Mouse (Mus musculus) embryonic facial prominence, embryonic 11.5 days (tissue): ENCODE results near the gene Madd. TPM values are rescaled to one million over a fixed set of nuclear protein-coding genes. Genes with fewer than 3 reads are reported as not detected.

Experiments
- ATAC-seq: fragments of 200-750 bp; cut with Nextera tagmentation; replicated peaks from 2 replicates; pipeline ENCODE4 v1.8.0; 2017; ENCODE audit warnings: low read depth; ENCODE audit not compliant: insufficient number of reproducible peaks, low FRiP score, low TSS enrichment
- DNase-seq: peaks from one replicate; pipeline ENCODE4 v3.0.0-alpha.2; 2015; ENCODE audit warnings: low spot score
- H3K27ac ChIP-seq: fragments of 300-500 bp; sonication (generic); replicated peaks from 2 replicates; pipeline ENCODE4 v1.5.1; 2014; ENCODE audit warnings: mild to moderate bottlenecking, low read depth, low read length, control low read depth
- H3K27me3 ChIP-seq: fragments of 300-500 bp; sonication (generic); 2 replicates; pipeline ENCODE4 v1.6.1; 2014; ENCODE audit warnings: mild to moderate bottlenecking, low read length, moderate library complexity, mixed read lengths; ENCODE audit not compliant: control insufficient read depth, insufficient read depth
- H3K36me3 ChIP-seq: fragments of 300-500 bp; sonication (generic); replicated peaks from 2 replicates; pipeline ENCODE4 v1.6.1; 2014; ENCODE audit warnings: low read depth, mild to moderate bottlenecking, low read length, moderate library complexity, mixed read lengths; ENCODE audit not compliant: control insufficient read depth, insufficient read depth
- H3K4me1 ChIP-seq: fragments of 300-500 bp; sonication (generic); 2 replicates; pipeline ENCODE4 v1.6.1; 2014; ENCODE audit warnings: low read length, mixed read lengths; ENCODE audit not compliant: control insufficient read depth, insufficient read depth
- H3K4me2 ChIP-seq: fragments of 300-500 bp; sonication (generic); 2 replicates; pipeline ENCODE4 v1.6.1; 2014; ENCODE audit warnings: low read depth, mild to moderate bottlenecking, control low read depth, low read length, moderate library complexity
- H3K4me3 ChIP-seq: fragments of 300-500 bp; sonication (generic); 2 replicates; pipeline ENCODE4 v1.5.1; 2014; ENCODE audit warnings: low read depth, low read length, control low read depth
- H3K9ac ChIP-seq: fragments of 300-500 bp; sonication (generic); replicated peaks from 2 replicates; pipeline ENCODE4 v1.6.1; 2014; ENCODE audit warnings: mild to moderate bottlenecking, control low read depth, low read length
- H3K9me3 ChIP-seq: fragments of 300-500 bp; sonication (generic); replicated peaks from 2 replicates; pipeline ENCODE4 v1.6.1; 2016; ENCODE audit warnings: mild to moderate bottlenecking, low read length, inconsistent platforms, mixed read lengths; ENCODE audit not compliant: control insufficient read depth
- WGBS: fragments of 180-500 bp; shearing (Covaris S2); extraction: QIAGEN DNeasy Blood & Tissue Kit; methylation state at CpG from one replicate; pipeline ENCODE4 v1.1.7; 2014; 5-methylcytosine and 5-hydroxymethylcytosine counted together
- polyA plus RNA-seq: library from polyadenylated mRNA; unstranded; fragments of >200 nt; fragmentation: Nextera tagmentation; extraction: Ambion mirVana; gene quantifications from 2 replicates; pipeline ENCODE4 v1.2.1, GENCODE M21; 2014

Madd gene
- polyA plus RNA-seq, 1 experiment from 2014 or later = 8.0 TPM

- no peaks in the 10 kb centered on the region for H3K27me3 ChIP-seq
- no peak overlapping the region for H3K9ac ChIP-seq
- 90% methylated on average over 6 of the region's 6 CpGs for WGBS
- no peaks in the 10 kb centered on the region for H3K4me1 ChIP-seq
- no peak overlapping the region for H3K4me3 ChIP-seq
- H3K9me3 ChIP-seq = no peaks in the 10 kb centered on the region
- H3K36me3 ChIP-seq = no peaks in the 10 kb centered on the region; the same call in 1 of the 2 replicates
- no peak for DNase-seq
- no peak overlapping the region for H3K4me2 ChIP-seq
- no peak overlapping the region for H3K27ac ChIP-seq
- no peak for ATAC-seq
Observed at GRCm38 (mm10) chr2:91164991-91165390, 18.6 kb downstream of the Madd start.

DNA sequence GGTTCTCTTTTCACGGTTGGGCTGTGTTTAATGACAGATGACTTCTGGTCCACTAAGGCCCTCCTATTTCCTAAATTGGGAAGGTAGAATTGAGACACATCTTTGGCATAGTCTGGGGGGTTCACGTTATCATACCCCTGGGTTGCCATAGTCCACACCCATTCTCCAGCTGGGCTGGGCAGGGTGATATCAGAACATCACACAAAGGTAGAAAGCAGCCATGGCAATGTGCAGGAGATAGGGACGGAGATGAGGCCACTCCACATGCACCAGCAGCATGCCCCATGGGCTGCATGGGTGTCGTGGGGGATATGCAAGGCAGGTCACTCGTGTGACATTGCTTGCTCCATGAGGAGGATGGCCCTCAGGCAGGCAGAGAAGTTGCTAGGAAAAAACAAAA is 20.1 kb downstream of the Madd start:
- WGBS = 85% methylated on average over 5 of the region's 5 CpGs
- no peak overlapping the region for H3K4me3 ChIP-seq
- no peak overlapping the region for H3K4me2 ChIP-seq
- H3K9me3 ChIP-seq = no peaks in the 10 kb centered on the region
- H3K4me1 ChIP-seq = no peaks in the 10 kb centered on the region
- H3K36me3 ChIP-seq = no peaks in the 10 kb centered on the region; the same call in 1 of the 2 replicates
- H3K27me3 ChIP-seq = no peaks in the 10 kb centered on the region
- H3K27ac ChIP-seq = no peak overlapping the region
- no peak for DNase-seq
- no peak for ATAC-seq
- no peak overlapping the region for H3K9ac ChIP-seq

DNA sequence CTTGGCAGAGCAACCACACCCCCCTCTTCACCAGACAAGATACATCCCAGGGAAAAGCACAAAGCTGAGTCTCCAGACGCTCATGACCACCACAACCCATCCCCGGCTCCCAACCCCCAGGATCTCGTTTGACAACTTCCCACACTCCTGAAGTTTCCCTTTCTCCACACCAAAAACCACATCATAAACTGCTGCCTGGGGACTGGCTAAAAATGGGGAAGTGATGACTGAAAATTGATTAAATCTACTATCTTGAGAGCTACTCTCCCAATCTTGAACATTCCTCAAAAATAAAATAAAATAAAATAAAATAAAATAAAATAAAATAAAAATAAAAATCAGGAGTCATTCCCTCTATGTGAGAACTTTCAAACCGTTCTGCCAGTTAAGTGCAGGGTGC is 20.7 kb downstream of the Madd start:
- no peak overlapping the region for H3K27ac ChIP-seq

DNA sequence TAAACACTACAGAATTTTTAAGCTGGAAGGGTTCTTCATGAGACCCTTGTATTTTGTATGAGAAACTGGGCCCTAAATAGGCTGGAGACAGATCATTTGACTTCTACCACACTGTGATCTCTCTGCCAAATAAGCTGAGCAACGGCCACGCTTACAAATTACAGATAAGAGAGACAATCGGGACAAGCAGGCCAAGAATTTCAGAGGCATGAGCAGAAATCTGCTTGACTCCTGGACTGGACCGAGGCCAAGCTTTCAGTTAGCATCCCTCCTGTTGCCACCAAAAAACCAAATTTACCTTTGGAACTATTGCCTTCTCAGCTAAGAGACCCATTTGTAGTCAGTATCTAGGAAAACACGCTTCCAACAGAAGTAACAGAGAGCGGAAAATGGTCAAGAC is 23.0 kb downstream of the Madd start:
- Histone ChIP-seq H3K4me3 (no peak overlapping the region), H3K9ac (no peak overlapping the region), H3K9me3 (no peaks in the 10 kb centered on the region), H3K27me3 (no peaks in the 10 kb centered on the region), H3K36me3 (no peaks in the 10 kb centered on the region; the same call in 1 of the 2 replicates), H3K4me1 (no peaks in the 10 kb centered on the region), H3K27ac (no peak overlapping the region), H3K4me2 (no peak overlapping the region)
- DNase-seq (no peak), ATAC-seq (no peak)
- WGBS = 87% methylated on average over 6 of the region's 6 CpGs

More for the DNA sequence above, 20.7 kb downstream of the Madd start:
- Histone ChIP-seq H3K36me3 (no peaks in the 10 kb centered on the region; the same call in 1 of the 2 replicates), H3K9ac (no peak overlapping the region), H3K4me2 (no peak overlapping the region), H3K9me3 (no peaks in the 10 kb centered on the region), H3K4me1 (no peaks in the 10 kb centered on the region), H3K4me3 (no peak overlapping the region), H3K27me3 (no peaks in the 10 kb centered on the region)
- DNase-seq (no peak), ATAC-seq (no peak)
- WGBS = 87% methylated on average over 4 of the region's 4 CpGs

DNA sequence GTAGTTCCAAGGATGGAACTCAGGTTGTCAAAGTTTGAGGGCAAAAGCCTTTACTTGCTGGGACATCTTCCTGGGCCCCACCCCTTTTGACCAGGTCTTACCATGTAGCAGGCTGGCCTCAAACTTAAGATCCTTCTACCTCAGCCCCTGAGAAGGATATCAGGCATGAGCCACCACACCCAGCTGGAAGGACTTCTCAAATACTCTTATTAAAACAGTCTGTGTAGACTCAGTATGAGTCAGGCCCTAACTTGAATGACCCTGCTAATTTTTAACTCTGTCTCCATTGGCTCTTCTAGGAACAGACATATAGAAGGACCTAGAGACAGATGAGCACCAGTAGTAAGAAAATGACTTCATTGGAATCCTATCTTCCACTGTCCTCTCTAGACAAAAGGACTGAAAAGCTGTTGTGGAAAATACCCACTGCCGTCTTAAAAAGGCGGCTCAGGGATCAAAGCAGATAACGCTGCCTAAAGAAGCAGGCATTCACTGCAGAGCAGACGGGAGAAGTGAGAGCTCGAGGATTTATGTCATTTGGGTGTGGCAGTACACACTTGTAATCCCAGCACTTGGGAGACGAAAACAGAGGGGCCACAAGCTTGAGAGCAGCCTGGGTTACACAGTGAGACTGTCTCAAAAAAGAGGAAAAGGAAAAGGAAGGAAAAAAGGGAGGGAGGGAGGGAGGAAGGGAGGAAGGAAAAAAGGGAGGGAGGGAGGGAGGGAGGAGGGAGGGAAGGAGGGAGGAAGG is 26.5 kb downstream of the Madd start:
- Histone ChIP-seq H3K4me2 (no peak overlapping the region), H3K4me1 (no peaks in the 10 kb centered on the region), H3K4me3 (no peak overlapping the region), H3K9me3 (no peaks in the 10 kb centered on the region), H3K27me3 (no peaks in the 10 kb centered on the region), H3K9ac (no peak overlapping the region), H3K27ac (no peak overlapping the region), H3K36me3 (no peaks in the 10 kb centered on the region)
- 57% methylated on average over 6 of the region's 6 CpGs for WGBS
- DNase-seq (no peak), ATAC-seq (no peak)

DNA sequence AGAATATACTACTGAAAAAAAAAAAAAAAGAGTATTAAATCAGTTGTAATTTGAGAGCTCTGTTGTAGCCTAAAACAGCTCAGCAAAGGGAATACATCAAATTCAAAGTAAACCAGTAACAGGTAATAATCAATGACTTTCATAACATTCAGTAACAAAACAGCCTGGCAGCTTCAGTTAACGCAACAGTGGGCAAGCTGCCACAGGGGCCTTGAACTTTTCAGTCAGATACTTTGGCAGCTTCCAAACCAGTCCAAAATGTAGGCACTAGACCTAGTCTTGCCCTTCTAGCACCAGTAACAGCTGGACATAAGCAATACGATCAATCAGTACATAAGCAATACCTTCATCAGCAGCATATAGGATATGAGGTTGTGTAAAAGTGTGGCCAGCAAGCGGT is 29.5 kb downstream of the Madd start:
- no peak for DNase-seq
- H3K36me3 ChIP-seq = no peaks in the 10 kb centered on the region
- no peak for ATAC-seq
- H3K27me3 ChIP-seq = no peaks in the 10 kb centered on the region
- no peak overlapping the region for H3K4me2 ChIP-seq
- 87% methylated on average over 3 of the region's 3 CpGs for WGBS
- no peak overlapping the region for H3K27ac ChIP-seq
- no peak overlapping the region for H3K9ac ChIP-seq
- no peak overlapping the region for H3K4me3 ChIP-seq
- H3K4me1 ChIP-seq = no peaks in the 10 kb centered on the region
- H3K9me3 ChIP-seq = no peaks in the 10 kb centered on the region

GRCm38 (mm10) chr2:91152885-91153377 is 30.7 kb downstream of the Madd start:
- 81% methylated on average over 3 of the region's 3 CpGs for WGBS
- H3K36me3 ChIP-seq = no peaks in the 10 kb centered on the region
- H3K9me3 ChIP-seq = no peaks in the 10 kb centered on the region

GRCm38 (mm10) chr2:91151331-91151730 is 32.3 kb downstream of the Madd start:
- H3K4me3 ChIP-seq = no peak overlapping the region
- H3K36me3 ChIP-seq = no peaks in the 10 kb centered on the region
- no peak overlapping the region for H3K27ac ChIP-seq
- 75% methylated on average over 1 of the region's 1 CpGs for WGBS
- H3K27me3 ChIP-seq = no peaks in the 10 kb centered on the region
- H3K9ac ChIP-seq = no peak overlapping the region
- ATAC-seq (no peak), DNase-seq (no peak)
- no peak overlapping the region for H3K4me2 ChIP-seq
- no peaks in the 10 kb centered on the region for H3K4me1 ChIP-seq
- no peaks in the 10 kb centered on the region for H3K9me3 ChIP-seq

More at GRCm38 (mm10) chr2:91152885-91153377, 30.7 kb downstream of the Madd start:
- DNase-seq (no peak), ATAC-seq (no peak)
- Histone ChIP-seq H3K27ac (no peak overlapping the region), H3K4me2 (no peak overlapping the region), H3K4me1 (no peaks in the 10 kb centered on the region), H3K27me3 (no peaks in the 10 kb centered on the region), H3K9ac (no peak overlapping the region), H3K4me3 (no peak overlapping the region)
